Mouse (Mus musculus) testis, adult 2 months (tissue): ENCODE measurements around the gene Dusp16. TPM values are rescaled to one million over a fixed set of nuclear protein-coding genes. Genes with fewer than 3 reads are reported as not detected.
A peak's percentile ranks its signal among the peaks of the same experiment; 100 is the strongest.

Experiments
- H3K27ac ChIP-seq: fragments of 200-500 bp; 2 replicates; pipeline ENCODE4 v1.5.1; 2012; ENCODE audit warnings: low read depth, low read length; ENCODE audit not compliant: control insufficient read depth, insufficient read depth
- H3K27me3 ChIP-seq: fragments of 200-500 bp; 2 replicates; pipeline ENCODE4 v1.6.1; 2012; ENCODE audit warnings: mild to moderate bottlenecking, low read length, moderate library complexity; ENCODE audit not compliant: control insufficient read depth, insufficient read depth
- H3K36me3 ChIP-seq: fragments of 200-500 bp; 2 replicates; pipeline ENCODE4 v1.6.1; 2012; ENCODE audit warnings: mild to moderate bottlenecking, low read length; ENCODE audit not compliant: control insufficient read depth, insufficient read depth
- H3K4me1 ChIP-seq: fragments of 200-500 bp; 2 replicates; pipeline ENCODE4 v1.6.1; 2012; ENCODE audit warnings: low read length; ENCODE audit not compliant: control insufficient read depth, insufficient read depth
- H3K4me3 ChIP-seq: fragments of 200-500 bp; 2 replicates; pipeline ENCODE4 v1.5.1; 2012; ENCODE audit warnings: low read depth, mild to moderate bottlenecking, low read length, moderate library complexity, mixed read lengths; ENCODE audit not compliant: control insufficient read depth
- CTCF ChIP-seq: fragments of 200-500 bp; IDR thresholded peaks from 2 replicates; pipeline ENCODE4 v1.5.1; 2012; ENCODE audit warnings: low read depth, mild to moderate bottlenecking, inconsistent platforms, low read length, moderate library complexity; ENCODE audit not compliant: control insufficient read depth, insufficient read depth, insufficient replicate concordance
- POLR2A ChIP-seq: fragments of 200-500 bp; IDR thresholded peaks from 2 replicates; pipeline ENCODE4 v1.6.1; 2012; ENCODE audit warnings: low read depth, mild to moderate bottlenecking, inconsistent platforms, low read length, moderate library complexity; ENCODE audit not compliant: control insufficient read depth
- polyA plus RNA-seq: library from polyadenylated mRNA; depleted of rRNA; stranded (reverse); fragments of >200 nt; gene quantifications from 2 replicates; pipeline ENCODE4 v1.2.3, GENCODE M21; 2012

Gene Dusp16
- polyA plus RNA-seq, 1 experiment, result 11.0 TPM

GRCm38 (mm10) chr6:134720150-134720549 lies 72.3 kb downstream of the Dusp16 start:
- no peaks in the 10 kb centered on the region for H3K27me3 ChIP-seq
- H3K4me3 ChIP-seq, result no peak overlapping the region
- TF ChIP-seq CTCF (no peak), POLR2A (no peak)
- H3K4me1 ChIP-seq, result no peaks in the 10 kb centered on the region
- no peak overlapping the region for H3K27ac ChIP-seq
- no peaks in the 10 kb centered on the region; the same call in 1 of the 2 replicates for H3K36me3 ChIP-seq

DNA sequence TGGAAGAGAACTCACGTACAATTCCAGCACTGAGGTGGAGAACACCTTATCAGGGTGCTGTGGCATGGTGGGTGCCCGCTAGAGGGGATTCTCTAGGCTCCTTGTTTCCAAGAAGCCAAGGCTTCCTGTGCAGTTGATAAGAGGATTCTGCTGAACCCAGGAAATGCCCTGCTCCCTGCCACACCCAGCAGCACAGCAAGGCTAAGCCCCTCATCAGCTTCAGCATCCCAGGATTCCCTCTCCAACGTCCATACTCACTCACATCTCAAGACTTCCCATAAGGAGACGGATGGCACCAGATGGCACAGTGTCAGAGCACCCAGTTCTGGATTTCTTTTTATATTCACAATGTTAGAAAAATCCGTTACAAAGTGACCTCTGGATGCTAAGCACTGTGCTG lies 73.3 kb downstream of the Dusp16 start:
- H3K27me3 ChIP-seq, result no peaks in the 10 kb centered on the region
- H3K27ac ChIP-seq, result no peak overlapping the region
- TF ChIP-seq CTCF (no peak), POLR2A (no peak)
- H3K4me3 ChIP-seq, result no peak overlapping the region
- H3K36me3 ChIP-seq, result no peaks in the 10 kb centered on the region; the same call in 1 of the 2 replicates
- no peaks in the 10 kb centered on the region for H3K4me1 ChIP-seq

- Histone ChIP-seq H3K27ac (no peak overlapping the region), H3K4me1 (no peaks in the 10 kb centered on the region), H3K36me3 (no peaks in the 10 kb centered on the region; the same call in 1 of the 2 replicates), H3K4me3 (no peak overlapping the region), H3K27me3 (no peaks in the 10 kb centered on the region)
- TF ChIP-seq CTCF (0 out of 2 replicates have a peak, but pooled peaks have one; percentile 0), POLR2A (no peak)
These were observed 73.8 kb downstream of the Dusp16 start for GRCm38 (mm10) chr6:134718668-134719065.

DNA sequence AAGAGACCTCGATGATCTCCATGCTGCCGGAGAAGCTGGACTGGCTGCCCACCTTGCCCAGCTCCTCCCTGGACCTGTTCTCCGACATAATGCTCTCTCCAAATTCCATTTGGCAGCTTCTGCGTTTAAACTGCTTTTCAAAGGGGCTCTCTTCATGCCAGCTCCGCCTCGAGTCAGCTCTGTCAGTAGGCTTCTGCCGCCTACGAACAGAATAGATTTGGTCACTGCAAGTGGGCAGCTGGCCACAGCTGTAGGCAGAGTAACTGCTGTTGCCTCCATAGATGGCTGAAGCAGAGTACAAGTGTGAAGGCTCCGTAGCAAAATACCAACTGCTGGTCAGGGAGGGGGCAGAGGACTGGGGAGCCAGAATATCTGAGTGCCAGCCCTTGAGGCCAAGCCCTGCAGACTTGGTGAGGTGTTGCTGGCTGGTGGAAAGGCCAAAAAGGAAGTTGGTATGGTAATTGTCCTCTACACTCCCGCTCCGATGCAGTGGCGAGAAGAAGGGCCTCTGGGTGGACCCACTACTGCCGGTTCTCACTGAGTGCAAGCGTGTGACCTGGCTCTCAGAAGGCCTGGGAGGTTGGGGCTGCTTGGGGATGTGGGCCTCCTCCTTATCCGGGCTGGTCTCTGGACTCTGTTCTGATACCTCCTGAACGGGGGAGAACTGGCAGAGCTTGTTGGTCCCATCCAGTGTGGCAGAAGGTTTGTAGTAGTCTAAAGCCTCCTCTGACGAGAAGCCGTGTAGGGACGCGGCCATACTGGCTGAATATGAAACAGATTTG lies 74.3 kb downstream of the Dusp16 start:
- Histone ChIP-seq H3K27me3 (no peaks in the 10 kb centered on the region), H3K36me3 (no peaks in the 10 kb centered on the region; the same call in 1 of the 2 replicates), H3K4me1 (peaks cover 3% of the 10 kb centered on the region; the same call in 1 of the 2 replicates), H3K4me3 (no peak overlapping the region), H3K27ac (no peak overlapping the region)
- no peak for TF ChIP-seq CTCF
- no peak for TF ChIP-seq POLR2A

DNA sequence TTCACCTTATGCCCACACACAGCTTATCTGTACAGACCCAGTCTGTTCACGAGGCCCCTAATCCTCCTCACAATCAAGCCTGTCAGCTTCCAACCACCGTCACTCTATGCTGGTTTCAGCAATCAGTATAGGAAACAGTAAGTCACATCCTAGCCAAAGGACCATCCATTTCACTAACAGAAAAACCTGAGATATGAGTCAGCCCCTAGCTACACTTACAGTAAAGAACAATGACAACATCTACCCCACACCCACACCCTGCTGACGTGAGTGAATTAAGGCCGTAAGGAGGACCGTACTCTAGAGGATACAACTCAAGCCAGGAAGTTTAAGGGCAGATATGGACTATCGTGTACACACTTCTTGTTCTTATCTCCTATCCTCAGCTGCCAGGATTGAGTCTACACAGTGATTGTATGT lies 76.2 kb downstream of the Dusp16 start:
- Histone ChIP-seq H3K27ac (no peak overlapping the region), H3K27me3 (no peaks in the 10 kb centered on the region), H3K4me1 (peaks cover 5% of the 10 kb centered on the region; the same call in 1 of the 2 replicates), H3K4me3 (no peak overlapping the region), H3K36me3 (no peaks in the 10 kb centered on the region; the same call in 1 of the 2 replicates)
- TF ChIP-seq POLR2A (no peak), CTCF (no peak)

- Histone ChIP-seq H3K4me3 (no peak overlapping the region), H3K27ac (no peak overlapping the region), H3K27me3 (no peaks in the 10 kb centered on the region), H3K36me3 (no peaks in the 10 kb centered on the region; the same call in 1 of the 2 replicates), H3K4me1 (peaks cover 5% of the 10 kb centered on the region; the same call in 1 of the 2 replicates)
- no peak for TF ChIP-seq POLR2A
- no peak for TF ChIP-seq CTCF
These were observed 78.5 kb downstream of the Dusp16 start for GRCm38 (mm10) chr6:134713897-134714296.

GRCm38 (mm10) chr6:134713321-134713720 lies 79.1 kb downstream of the Dusp16 start:
- H3K27me3 ChIP-seq, result no peaks in the 10 kb centered on the region
- no peak for TF ChIP-seq POLR2A
- TF ChIP-seq CTCF, result no peak
- H3K4me1 ChIP-seq, result peaks cover 5% of the 10 kb centered on the region; the same call in 1 of the 2 replicates
- no peaks in the 10 kb centered on the region; the same call in 1 of the 2 replicates for H3K36me3 ChIP-seq
- H3K4me3 ChIP-seq, result no peak overlapping the region
- no peak overlapping the region; the same call in 1 of the 2 replicates for H3K27ac ChIP-seq
